Mouse (Mus musculus): ENCODE measurements around the gene Maea.

The Maea gene

GRCm38 (mm10) chr5:33358467-33358866 lies 23.2 kb downstream of the Maea start:
- no peak for DNase-seq (ENCODE audit: low spot score)

- no peak for DNase-seq (ENCODE audit: low spot score)
These were observed 28.0 kb downstream of the Maea start for GRCm38 (mm10) chr5:33363263-33363662.

- DNase-seq (ENCODE audit: low spot score) = no peak
These were observed 33.3 kb downstream of the Maea start for GRCm38 (mm10) chr5:33368651-33369050.

GRCm38 (mm10) chr5:33371137-33371536 lies 35.8 kb downstream of the Maea start:
- peak; percentile 52 for DNase-seq (ENCODE audit: low spot score)

GRCm38 (mm10) chr5:33371668-33372067 lies 36.4 kb downstream of the Maea start:
- DNase-seq (ENCODE audit: low spot score) = no peak

GRCm38 (mm10) chr5:33372331-33373038 lies 37.2 kb downstream of the Maea start:
- DNase-seq (ENCODE audit: low spot score) = peak; percentile 24

GRCm38 (mm10) chr5:33377176-33377575 lies 41.9 kb downstream of the Maea start:
- no peak for DNase-seq (ENCODE audit: low spot score)

GRCm38 (mm10) chr5:33377801-33378301 lies 42.5 kb downstream of the Maea start:
- no peak for DNase-seq (ENCODE audit: low spot score)

GRCm38 (mm10) chr5:33378302-33378854 lies 43.1 kb downstream of the Maea start, which contains the start of gene Uvssa:
Uvssa (plus strand) TSS chr5:33378549.
- peak; percentile 100 for DNase-seq (ENCODE audit: low spot score)

GRCm38 (mm10) chr5:33387550-33387949 lies 52.2 kb downstream of the Maea start:
- no peak for DNase-seq (ENCODE audit: low spot score)

- DNase-seq (ENCODE audit: low spot score) = peak; percentile 83
These were observed 58.5 kb downstream of the Maea start for GRCm38 (mm10) chr5:33393803-33394202.

GRCm38 (mm10) chr5:33395693-33396092 lies 60.4 kb downstream of the Maea start:
- DNase-seq (ENCODE audit: low spot score) = no peak

- no peak for DNase-seq (ENCODE audit: low spot score)
These were observed 61.5 kb downstream of the Maea start for GRCm38 (mm10) chr5:33396828-33397227.

GRCm38 (mm10) chr5:33400819-33401218 lies 65.5 kb downstream of the Maea start:
- DNase-seq (ENCODE audit: low spot score) = no peak

- DNase-seq (ENCODE audit: low spot score) = no peak
These were observed 85.0 kb downstream of the Maea start for GRCm38 (mm10) chr5:33420313-33420712.

All from MN1 (cell line).